Mouse (Mus musculus): Measurements from ENCODE around the gene Cdk11b.
"Not testable (repeated sequence)": the region's sequence is repeated elsewhere in the genome, so short reads cannot be mapped to it uniquely, and the experiment has no call there.

Cdk11b gene

DNA sequence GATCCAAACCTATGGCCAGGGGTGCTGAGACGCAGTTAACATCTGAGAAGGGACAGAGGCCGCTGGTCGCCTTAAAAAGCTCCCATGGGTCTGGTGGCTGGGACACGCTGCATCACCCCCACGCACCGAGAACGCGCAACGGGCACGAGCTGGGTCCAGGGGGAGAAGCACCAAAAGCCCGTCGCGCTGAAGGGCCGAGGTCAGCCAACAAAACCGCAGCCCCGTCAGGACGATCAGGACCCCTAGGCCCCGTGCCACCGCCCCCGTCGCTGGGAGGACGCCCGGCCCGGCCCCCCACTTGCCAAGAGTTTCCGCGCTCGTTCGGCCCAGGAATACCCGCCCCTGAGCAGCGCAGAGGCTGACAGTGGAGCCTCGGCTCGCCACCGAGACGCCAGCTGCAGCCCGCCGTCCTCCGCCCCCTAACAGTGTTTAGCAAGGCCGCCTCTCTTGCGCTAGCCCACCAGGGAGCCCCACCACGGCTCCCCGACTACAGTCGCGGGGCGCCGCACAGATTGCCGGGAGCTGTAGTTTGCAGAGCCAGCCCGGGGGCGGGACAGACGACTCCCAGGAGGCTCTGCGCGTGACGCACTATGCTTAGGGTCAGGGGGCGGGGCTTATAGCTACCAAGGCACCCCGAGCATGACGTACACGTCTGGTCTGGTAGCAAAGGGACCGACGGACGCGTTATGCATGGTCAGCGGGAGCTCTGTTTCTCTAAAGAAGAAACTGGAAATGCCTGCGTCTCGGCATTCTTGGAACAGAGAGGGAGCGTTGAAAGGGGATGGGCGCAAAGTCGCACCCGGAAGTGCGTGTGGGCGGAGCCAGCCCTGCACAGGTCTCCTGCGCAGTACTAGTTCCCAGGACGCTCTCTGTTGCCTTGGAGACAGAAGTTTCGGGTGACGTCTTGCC lies 44.3 kb downstream of the Cdk11b start, which contains the start of gene Mib2:
TSS of gene Mib2 (minus strand) at position 510 of the 909 bp plus-strand sequence.
- DNase-seq (ENCODE audit: low spot score) = peak; percentile 94

DNA sequence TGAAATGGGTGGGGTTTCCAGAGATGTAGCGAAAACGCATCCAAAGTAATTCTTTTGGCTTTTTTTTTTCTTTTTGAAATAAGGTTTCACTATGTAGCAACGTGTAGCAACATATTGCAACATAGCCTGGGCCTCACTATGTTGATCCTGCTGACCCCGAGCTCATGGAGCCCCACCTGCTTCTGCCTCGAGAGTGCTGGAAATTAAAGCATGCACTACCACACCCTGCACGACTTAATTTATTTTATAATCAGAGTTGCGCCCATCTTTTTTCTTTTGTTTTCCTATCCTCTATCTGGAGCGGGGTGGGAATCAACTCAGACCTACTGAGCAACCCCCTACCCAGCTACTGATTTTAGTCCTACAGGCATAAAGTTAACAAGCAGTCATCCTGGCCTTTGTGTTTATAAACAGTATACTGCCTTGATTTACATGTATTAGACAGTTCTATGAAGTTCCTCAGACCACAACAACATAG lies 45.0 kb downstream of the Cdk11b start:
- DNase-seq (ENCODE audit: low spot score) = no peak

DNA sequence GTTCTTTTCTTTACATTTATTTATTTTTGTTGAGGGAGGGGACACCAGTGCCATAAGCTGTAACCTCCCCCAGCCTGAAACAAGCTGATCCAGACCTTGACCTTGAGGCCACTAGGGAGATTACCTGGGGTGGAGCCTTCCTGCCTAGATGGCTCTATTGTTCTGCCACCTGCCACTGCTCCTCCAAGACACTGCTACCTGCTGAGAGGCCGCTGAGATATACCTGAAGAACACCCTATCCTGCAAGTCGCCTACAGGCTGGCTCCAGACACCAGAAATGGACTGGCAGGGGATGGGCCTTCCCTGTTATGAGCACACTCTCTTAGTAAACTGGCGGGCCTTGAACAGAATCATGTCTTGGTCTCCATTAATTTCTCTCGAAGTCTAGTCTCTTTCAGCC lies 45.6 kb downstream of the Cdk11b start:
- DNase-seq (ENCODE audit: low spot score) = not testable (repeated sequence)

DNA sequence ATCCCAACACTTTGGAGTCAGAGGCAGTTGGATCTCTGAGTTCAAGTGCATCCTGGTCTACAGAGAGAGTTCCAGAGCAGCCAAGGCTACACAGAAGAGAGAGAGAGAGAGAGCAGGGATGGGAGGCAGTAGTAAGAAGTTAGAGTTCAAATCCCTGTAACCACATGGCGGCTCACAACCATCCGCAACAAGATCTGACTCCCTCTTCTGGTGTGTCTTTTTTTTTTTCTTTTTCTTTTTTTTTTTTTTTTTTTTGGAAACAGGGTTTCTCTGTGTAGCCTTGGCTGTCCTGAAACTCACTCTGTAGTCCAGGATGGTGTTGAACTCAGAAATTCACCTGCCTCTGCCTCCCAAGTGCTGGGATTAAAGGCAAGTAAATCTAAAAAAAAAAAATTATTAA lies 47.4 kb downstream of the Cdk11b start:
- DNase-seq (ENCODE audit: low spot score) = no peak

DNA sequence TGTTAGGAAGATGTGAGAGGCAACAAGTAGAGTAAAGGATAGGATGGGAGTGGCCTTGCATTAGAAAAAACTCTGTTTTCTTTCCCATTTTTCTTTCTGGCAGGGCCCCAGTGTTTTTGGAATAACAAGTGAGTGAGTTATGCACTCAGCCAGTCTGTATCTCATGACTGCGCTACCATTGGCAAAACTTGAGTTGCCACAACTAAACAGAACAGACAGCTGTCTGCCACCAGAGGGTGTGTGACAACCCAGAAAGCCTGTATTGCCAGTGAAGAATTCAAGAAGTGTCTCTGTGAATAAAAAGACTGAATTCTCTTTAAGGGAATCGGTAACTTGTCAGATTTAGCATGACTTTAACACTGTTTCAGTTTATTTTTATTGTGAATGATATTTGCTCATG lies 51.3 kb downstream of the Cdk11b start:
- DNase-seq (ENCODE audit: low spot score) = no peak

DNA sequence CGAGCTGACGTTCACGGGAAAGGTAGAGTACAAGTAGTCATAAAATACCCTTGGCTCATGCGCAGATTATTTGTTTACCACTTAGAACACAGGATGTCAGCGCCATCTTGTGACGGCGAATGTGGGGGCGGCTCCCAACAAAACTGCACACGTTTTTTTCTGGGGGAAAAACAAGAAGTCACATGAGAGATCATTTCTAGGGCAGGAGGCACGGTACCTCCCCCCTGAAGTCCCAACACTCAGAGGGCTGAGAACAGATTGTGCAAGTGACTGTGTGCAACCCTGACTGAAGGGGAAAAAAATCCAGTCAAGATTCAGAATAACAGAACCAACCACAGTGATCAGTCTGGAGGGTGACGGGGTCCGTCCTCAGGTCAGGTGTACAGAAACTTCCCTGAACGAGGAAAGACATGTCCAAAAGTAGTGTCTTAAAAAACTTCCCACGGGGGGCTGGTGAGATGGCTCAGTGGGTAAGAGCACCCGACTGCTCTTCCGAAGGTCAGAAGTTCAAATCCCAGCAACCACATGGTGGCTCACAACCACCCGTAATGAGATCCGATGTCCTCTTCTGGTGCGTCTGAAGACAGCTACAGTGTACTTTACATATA lies 59.1 kb downstream of the Cdk11b start:
- DNase-seq (ENCODE audit: low spot score) = not testable (repeated sequence)

DNA sequence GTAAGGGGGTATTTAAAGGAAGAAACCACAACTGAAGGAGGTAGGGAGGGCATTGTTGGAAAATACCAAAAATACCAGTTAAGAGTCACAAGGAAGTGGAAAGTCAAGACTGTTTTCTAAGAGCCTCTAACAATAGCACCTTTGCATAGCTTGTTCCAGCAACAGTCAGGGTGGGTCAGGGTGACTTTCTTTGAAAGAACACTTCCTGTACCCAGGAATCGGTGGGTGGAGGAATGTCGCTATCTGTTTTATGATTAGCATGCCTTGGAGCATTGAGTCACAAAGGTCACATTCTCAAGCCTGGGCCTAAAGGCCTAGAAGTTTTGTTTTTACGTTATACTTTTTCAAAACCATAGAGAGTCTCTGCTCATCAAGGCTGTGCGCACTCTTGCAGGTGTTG lies 63.1 kb downstream of the Cdk11b start:
- not testable (repeated sequence) for DNase-seq (ENCODE audit: low spot score)

DNA sequence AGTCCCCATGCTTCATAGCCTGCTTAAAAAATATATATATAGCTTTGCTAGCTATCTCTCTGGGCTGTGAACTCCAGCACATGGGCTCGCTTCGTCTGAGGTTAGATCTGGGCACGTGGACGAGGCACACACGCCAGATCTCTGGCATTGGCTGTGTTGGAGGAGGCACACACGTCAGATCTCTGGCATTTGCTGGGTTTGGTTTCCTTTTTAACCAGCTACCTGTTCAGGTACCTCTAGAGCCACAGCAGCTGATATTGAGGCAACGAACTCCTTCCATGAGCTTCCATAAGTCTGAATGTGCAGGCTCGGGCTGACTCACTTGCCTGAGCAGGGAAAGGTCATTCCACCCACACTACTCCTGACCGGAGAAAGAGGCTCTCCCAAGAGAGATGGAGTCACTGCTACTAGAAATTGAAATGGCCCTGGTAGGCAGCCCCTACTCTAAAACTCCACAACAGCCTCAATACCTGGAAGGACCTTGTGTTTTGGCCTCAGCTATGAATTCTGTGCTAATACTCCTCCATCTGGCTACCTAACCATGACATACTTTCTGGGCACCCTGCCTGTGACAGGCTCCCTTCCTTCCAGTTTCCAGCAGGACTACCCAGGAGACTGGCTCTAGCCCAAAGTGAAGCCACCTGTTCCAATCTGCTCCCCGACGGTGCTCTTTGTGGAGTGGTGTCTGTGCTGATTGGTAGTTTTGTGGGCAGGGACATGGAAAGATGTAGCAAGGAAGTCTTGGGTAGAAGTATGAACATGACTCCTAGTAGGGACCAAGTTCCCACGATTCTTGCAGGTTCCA lies 66.1 kb downstream of the Cdk11b start:
- DNase-seq (ENCODE audit: low spot score) = no peak

DNA sequence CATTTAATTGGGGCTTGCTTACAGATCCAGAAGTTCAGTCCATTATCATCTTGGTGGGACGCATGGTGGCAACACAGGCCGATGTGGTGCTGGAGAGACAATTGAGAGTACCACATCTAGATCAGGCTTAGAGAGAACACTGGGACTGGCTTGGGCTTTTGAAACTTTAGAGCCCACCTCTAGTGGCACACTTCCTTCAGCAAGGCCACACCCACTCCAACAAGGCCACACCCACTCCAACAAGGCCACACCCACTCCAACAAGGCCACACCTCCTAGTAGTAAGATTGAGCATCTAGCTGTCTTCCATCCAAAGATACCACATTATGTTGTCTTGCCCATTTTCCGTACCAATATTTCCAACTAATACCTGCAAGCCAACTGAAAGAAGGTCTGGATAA lies 67.8 kb downstream of the Cdk11b start:
- no peak for DNase-seq (ENCODE audit: low spot score)

DNA sequence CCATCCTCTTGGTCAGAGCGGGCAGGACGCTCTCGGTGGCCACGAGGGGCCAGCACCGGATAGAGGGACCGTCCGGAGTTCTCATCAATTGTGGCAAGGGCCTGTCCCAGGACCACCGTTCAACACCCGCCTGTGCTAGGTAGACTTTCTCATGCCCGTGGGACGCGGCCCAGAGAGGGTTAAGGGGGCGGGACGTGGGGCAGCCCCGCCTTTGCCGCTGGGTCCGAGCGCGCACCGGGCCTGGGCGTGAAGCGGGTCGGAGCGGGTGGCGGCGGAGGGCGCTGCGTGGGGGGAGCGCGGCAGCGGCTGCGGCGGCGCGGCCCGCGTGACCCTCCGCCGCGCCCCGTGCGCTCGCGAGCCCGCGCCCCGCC lies 69.4 kb downstream of the Cdk11b start, which contains the start of gene Fndc10:
TSS of gene Fndc10 (plus strand) at position 232 of the 371 bp plus-strand sequence.
- DNase-seq (ENCODE audit: low spot score) = peak; percentile 54

DNA sequence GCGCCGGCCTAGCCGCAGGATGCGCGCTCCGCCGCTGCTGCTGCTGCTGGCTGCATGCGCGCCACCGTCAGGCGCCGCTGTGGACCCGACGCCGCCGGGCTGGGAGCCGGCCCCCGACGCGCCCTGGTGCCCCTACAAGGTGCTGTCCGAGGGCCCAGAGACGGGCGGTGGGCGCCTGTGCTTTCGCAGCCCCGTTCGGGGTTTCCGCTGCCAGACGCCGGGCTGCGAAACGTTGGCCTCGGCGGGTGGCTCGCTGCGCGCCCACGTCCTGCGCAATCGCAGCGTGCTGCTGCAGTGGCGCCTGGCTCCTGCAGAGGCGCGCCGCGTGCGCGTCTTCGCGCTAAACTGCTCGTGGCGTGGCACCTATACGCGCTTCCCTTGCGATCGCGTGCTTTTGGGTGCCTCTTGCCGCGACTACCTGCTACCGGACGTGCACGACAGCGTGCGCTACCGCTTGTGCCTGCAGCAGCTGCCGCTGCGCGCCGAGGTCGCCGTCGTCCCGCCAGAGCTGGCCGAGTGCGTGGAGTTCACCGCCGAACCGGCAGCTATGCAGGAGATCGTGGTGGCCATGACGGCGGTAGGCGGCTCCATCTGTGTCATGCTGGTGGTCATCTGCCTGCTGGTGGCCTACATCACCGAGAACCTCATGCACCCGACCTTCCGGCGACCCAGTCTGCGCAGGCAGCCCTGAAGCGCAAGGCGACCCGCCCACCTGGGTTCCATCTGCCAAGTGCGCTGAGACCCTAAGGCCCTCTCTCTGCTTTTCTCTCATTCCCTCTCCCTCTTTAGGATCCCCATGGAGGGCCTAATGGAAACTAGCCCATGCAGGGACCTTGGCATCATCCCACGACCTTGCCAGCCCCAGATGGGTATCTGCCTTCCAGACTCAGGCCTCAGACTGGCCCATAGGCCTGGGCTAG lies 70.1 kb downstream of the Cdk11b start:
- peak; percentile 47 for DNase-seq (ENCODE audit: low spot score)

DNA sequence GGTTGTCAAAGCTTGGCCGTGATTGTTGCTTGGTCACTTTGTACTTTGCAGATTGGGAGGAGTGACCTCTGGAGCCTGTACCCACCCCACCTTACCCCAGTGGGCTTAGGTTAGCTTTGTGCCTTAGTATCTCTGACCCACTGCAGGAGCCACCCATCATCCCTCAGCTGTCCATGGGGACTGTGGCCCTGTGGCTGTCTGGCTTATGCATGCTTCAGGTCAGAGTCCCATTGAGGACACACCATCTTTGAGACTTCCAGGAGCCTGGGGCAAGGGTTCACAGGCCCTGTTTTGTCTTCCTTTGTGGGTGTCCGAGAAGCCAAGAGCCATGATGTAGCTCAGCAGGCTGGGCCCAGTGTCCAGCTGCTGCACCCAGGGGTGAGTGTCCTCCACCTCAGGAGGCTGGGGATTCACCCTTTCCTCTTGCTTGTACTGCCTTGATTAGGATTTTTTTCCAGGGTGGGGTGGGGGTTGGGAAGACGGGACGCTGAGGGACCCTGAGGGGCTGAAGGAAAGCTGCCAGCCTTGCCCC lies 70.9 kb downstream of the Cdk11b start:
- DNase-seq (ENCODE audit: low spot score) = no peak

DNA sequence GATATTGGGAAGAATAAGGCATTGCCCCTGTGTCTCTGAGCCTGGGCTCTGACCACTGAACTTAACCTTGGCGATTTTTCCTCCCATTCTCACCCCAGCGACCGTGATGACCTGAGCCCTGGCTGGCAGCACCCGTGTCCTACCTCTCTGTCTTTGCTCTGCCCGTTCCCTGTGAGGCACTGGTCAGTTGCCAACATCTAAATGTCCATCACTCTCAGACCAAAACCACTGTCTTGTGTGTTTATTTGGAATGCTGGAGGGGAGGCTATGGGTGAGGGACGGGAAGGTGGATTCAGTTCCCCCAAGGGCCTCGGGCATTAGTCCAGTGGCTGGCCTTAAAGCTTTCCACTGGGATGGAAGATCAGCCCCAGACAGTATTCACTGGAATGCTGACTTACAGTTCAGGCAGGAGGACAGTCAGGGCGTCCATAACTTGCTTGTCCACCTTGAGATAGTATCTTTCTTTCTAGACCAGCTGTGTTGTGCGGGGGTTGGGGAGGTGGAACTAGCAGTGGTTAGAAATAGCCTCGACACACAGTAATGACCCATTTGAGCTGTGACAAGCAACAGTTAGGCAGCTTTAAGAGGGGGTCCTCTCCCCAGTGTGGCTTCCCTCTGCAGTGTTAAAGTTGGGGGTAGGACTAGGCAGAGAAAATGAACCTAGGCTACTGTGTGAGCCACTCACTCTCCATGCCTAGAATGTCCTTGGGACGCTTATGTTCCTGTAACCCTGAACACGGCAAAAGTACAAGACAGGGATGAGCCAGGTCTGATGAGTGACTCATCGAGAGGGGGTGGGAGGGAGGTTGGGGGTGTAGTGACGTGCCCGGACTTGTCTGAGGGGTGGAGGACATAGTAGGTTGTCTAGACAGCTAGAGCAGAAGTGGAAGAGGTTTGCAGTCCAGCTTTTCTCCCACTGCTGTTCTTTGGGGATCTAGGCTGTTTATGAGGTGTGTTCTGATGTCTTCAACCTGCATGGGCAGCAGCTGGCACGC lies 71.9 kb downstream of the Cdk11b start:
- DNase-seq (ENCODE audit: low spot score) = no peak
